Mouse (Mus musculus) bone marrow, adult 2 months (tissue): ENCODE data around the gene Ipcef1. TPM values are rescaled to one million over a fixed set of nuclear protein-coding genes. Genes with fewer than 3 reads are reported as not detected.
"Not testable (repeated sequence)": the region's sequence is repeated elsewhere in the genome, so short reads cannot be mapped to it uniquely, and the experiment has no call there.

Experiments used
- H3K27ac ChIP-seq: fragments of 200-500 bp; 2 replicates; pipeline ENCODE4 v1.5.1; 2012; ENCODE audit warnings: low read depth, mild to moderate bottlenecking, control low read depth, inconsistent platforms, low read length; ENCODE audit not compliant: control insufficient read depth, poor library complexity, insufficient read depth
- H3K4me1 ChIP-seq: fragments of 200-500 bp; 2 replicates; pipeline ENCODE4 v1.6.1; 2011; ENCODE audit warnings: low read length; ENCODE audit not compliant: control insufficient read depth, insufficient read depth
- H3K4me3 ChIP-seq: fragments of 200-500 bp; replicated peaks from 2 replicates; pipeline ENCODE3; 2011; ENCODE audit warnings: mild to moderate bottlenecking, low read depth, low read length, control low read depth; ENCODE audit not compliant: control insufficient read depth
- CTCF ChIP-seq: fragments of 200-500 bp; IDR thresholded peaks from 2 replicates; pipeline ENCODE4 v1.5.1; 2011; ENCODE audit warnings: low read length, control low read depth; ENCODE audit not compliant: control insufficient read depth, insufficient read depth
- POLR2A ChIP-seq: fragments of 200-500 bp; IDR thresholded peaks from 2 replicates; pipeline ENCODE4 v1.6.1; 2011; ENCODE audit warnings: low read depth, mild to moderate bottlenecking, control low read depth, low read length, borderline replicate concordance; ENCODE audit not compliant: control insufficient read depth
- WGBS: fragments of 180-500 bp; shearing (Covaris S2); methylation state at CpG from one replicate; pipeline ENCODE4 v1.1.7; 2018; 5-methylcytosine and 5-hydroxymethylcytosine counted together
- polyA plus RNA-seq: library from polyadenylated mRNA; stranded (reverse); fragments of >200 nt; gene quantifications from 2 replicates; pipeline ENCODE4 v1.2.4, GENCODE M21; 2011; ENCODE audit warnings: low replicate concordance; ENCODE audit not compliant: missing spikeins, insufficient read depth, insufficient read length

Gene Ipcef1
- polyA plus RNA-seq, 1 experiment: 13.4 TPM

DNA sequence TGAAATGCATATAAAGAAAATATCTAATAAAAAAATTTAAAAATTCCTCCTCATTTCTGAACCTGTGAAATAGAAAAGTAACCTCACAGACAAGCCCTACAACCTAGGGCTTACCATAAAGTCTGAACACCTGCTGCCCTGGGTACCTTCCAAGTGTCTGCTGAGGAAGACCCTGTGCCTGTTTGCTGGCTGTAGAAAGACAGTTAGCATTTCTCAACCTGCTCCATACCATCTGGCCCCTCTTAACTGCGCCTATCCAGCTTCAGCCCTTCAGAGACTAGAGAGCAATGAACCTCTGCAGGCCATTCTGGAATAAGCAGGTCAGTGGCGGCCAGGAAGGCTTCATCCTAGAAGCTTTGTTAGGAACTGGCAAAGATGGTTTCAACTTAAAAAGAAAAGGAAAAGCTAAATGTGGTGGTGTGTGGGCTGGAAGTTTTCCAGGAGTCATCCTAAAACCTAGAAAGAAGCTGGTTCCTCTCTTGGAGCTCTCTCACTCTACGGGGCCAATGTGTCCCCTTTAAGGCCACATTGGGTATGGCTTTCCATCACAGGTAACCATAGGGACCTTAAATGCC, 150.4 kb downstream of the Ipcef1 start:
- Histone ChIP-seq H3K27ac (no peak overlapping the region), H3K4me3 (no peak overlapping the region), H3K4me1 (no peaks in the 10 kb centered on the region; the same call in 1 of the 2 replicates)
- no peak for TF ChIP-seq POLR2A
- TF ChIP-seq CTCF: no peak
- WGBS: 68% methylated on average over 3 of the region's 3 CpGs

DNA sequence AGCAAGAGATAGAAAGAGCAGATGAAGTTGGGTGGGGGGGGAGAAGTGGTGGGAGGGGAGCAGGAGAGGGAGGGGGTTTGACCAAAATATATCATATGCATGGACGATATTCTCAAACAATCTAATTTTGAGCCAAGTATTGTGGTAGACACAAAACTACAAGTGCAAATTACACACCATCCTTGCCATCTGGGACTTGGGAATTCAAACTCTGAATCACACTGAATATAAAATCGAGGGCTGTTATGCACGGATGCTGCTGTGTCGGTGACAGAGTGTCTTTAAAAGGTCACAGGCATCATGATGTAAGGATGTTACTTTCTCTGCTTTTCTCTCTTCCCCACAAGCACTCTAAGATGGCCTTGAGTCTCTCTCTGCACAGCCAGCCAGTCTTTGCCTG, 152.2 kb downstream of the Ipcef1 start:
- Histone ChIP-seq H3K27ac (no peak overlapping the region), H3K4me3 (no peak overlapping the region), H3K4me1 (no peaks in the 10 kb centered on the region; the same call in 1 of the 2 replicates)
- WGBS: 87% methylated on average over 4 of the region's 4 CpGs
- no peak for TF ChIP-seq CTCF
- TF ChIP-seq POLR2A: no peak

DNA sequence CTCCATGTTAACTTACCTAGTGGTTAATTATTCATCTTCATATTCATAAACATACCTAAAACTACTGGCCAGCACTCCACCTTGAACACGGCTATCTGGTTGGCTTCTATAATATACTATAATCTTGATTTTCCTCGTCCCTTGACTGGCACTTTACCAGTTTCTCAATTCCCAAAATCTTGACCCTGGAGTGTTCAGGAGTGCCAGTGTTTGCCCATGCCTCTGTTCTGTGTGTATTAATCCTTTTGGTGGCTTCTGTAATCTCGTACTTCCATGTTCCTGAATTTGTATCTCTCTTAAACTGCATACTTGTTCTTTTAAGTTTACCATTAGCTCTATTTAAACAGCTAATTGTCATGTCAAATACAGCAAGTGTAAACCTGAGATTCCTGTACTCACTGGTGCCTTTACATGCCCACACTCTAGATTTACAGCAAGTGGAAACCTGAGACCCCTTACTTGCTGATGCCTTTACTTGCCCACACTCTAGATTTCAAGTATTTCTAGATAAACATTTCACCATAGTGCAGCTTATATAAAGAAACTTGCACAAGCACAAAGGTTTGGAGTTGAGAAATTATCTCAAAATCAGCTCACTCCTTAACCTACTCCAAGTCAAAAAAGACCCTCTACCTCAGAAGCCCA, 155.5 kb downstream of the Ipcef1 start:
- no peak for TF ChIP-seq POLR2A
- TF ChIP-seq CTCF: no peak
- Histone ChIP-seq H3K27ac (no peak overlapping the region), H3K4me3 (no peak overlapping the region), H3K4me1 (no peaks in the 10 kb centered on the region)
- 78% methylated on average over 3 of the region's 3 CpGs for WGBS

DNA sequence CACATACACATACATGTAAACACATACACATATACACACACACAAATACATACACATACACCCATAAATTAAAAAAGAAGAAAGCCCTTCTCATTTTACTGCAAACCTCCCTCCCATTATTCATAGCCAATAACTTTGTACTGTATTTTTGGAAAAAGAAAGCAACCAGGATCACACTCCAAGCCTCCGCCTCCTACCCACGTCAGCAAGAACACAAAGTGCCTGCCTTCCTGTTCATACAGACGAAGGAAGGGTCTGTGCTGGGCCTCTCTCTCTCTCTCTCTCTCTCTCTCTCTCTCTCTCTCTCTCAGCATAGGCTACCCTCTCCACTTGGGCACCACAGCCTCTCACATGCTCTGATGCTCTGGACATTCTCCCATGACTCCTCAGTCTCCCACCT, 156.5 kb downstream of the Ipcef1 start:
- no peak for TF ChIP-seq POLR2A
- TF ChIP-seq CTCF: no peak
- no peak overlapping the region for H3K27ac ChIP-seq
- WGBS: 66% methylated on average over 3 of the region's 3 CpGs
- no peak overlapping the region for H3K4me3 ChIP-seq
- no peaks in the 10 kb centered on the region for H3K4me1 ChIP-seq

DNA sequence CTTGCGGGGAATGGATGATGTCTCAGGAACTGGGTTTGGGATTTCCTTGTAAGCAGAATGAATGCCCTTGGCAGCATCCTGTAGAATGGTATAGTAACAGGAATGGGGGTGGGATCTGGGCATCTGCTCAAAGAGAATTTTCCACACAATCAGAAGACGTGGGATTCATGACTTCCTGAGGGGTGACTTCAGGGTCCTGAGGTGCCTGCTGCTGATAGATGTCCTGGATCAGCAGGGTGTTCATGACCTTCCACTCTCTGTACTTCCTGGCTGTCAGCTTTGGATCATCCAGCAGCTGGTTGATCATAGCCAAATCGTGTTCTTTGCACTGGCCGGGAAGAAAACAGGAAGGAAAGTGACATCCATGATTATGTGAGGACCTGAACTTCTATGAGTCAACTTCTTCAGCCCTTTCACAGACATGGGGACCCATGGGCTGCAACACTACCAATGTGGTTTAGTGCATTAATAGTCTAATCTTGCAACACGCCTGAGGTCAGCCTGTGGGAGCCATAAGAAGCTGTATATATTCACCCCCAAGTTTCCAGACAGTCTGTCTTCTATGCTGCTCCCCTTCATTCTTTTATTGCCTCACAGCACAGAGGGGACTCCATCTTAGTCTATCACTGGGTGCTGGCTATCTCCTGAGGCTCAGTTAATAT, 161.8 kb downstream of the Ipcef1 start:
- TF ChIP-seq POLR2A: no peak
- TF ChIP-seq CTCF: no peak
- Histone ChIP-seq H3K27ac (no peak overlapping the region), H3K4me1 (no peaks in the 10 kb centered on the region), H3K4me3 (no peak overlapping the region)
- WGBS: 51% methylated on average over 5 of the region's 5 CpGs

DNA sequence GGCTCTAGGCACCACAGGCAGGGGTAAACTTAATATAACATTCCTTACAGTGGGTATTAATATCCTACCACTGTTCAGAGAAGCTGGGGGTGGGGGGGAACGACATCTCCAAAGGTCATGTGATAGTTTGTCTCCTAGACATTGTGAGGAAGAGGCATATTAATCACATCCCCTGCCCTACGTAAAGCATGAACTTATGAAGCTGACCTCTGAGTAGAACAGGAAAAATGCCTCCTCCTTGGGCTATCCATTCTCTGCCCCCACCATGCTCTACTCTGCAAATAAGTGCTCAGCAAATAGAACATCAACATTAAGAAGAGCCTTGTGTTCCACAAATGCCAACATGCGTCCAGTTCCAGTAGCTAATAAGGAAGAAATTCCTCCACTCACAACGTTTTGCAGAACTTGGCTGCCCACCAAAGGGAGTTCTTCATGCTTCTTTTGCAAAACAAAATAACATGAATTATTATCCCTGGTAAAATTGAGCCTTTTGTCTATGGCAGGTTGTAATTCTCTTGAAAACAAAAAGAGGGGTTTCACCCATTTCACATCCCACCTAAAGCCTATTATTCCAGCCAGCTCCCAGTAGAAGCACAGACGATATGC, 162.5 kb downstream of the Ipcef1 start:
- TF ChIP-seq CTCF (no peak), POLR2A (no peak)
- H3K4me1 ChIP-seq: no peaks in the 10 kb centered on the region

DNA sequence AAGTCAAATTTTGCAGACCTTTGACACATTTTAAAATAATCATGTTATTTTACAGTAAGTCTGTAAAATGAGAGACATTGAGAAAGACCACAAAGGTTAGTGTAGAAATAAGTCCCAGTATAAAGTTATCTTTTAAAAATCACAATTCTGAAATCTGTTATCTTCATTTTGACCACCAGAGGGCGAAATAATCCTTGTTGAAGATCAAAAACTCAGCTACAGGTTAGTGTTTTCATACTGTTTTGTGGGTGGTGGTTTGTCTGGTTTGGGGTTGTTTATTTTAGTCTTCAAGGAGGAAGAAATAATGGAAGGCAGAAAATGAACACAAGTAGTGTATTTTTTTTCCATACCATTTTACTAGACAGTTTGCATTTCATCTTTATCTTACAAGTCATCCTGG, 166.8 kb downstream of the Ipcef1 start:
- Histone ChIP-seq H3K4me3 (no peak overlapping the region), H3K27ac (no peak overlapping the region), H3K4me1 (no peaks in the 10 kb centered on the region)
- no peak for TF ChIP-seq POLR2A
- 0% methylated on average over 1 of the region's 1 CpGs for WGBS

More for the DNA sequence above, 162.5 kb downstream of the Ipcef1 start:
- 66% methylated on average over 5 of the region's 5 CpGs for WGBS
- no peak overlapping the region for H3K4me3 ChIP-seq
- H3K27ac ChIP-seq: no peak overlapping the region

DNA sequence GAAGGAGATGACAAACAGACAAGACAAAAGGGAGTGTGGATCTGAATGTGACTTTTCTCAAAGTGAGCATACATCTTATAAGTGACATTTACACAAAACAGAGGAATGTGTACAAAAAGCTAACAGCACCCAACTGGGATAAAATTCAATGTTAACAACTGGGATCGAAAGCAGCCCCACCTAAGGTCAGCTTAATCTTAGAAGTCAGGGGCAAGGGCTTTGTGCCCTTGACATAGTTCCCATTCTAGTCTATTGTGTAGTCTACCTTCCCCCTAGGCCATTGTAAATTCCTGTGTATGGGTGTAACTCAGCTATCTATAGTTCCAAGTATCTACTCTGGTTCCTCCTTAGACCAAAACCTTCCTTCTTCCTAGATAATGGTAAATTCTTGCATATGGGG, 170.2 kb downstream of the Ipcef1 start:
- H3K4me3 ChIP-seq, H3K4me1 ChIP-seq, H3K27ac ChIP-seq: not testable (repeated sequence)
- WGBS: 92% methylated on average over 1 of the region's 1 CpGs

DNA sequence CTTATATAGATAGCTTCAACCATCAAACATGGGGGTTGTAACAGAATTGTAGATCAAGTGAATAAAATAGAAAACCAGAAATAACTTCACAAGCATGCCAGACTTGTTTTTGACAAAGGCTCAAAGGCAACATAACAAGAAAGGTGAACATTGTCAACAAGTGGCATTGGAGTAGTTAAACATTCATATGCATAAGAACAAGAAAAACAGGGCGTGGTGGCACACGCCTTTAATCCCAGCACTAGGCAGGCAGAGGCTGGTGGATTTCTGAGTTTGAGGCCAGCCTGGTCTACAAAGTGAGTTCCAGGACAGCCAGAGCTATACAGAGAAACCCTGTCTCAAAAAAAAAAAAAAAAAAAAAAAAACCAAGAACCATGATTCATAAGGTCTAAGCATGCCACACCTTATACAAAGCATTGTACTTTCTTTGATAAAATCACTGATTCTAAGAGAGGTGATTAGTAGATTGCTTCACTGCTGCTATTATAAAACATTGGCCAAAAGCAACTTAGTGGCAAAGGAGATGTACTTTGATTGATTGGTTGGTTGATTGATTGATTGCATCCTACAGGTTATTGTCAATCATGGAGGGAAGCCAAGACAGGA, 173.9 kb downstream of the Ipcef1 start:
- 81% methylated on average over 2 of the region's 2 CpGs for WGBS
- Histone ChIP-seq H3K4me3 (no peak overlapping the region), H3K27ac (no peak overlapping the region), H3K4me1 (no peaks in the 10 kb centered on the region)
- TF ChIP-seq POLR2A: no peak
- TF ChIP-seq CTCF: no peak
